Mouse (Mus musculus): ENCODE measurements around the gene Olfr1155.

Gene Olfr1155

GRCm38 (mm10) chr2:87945037-87945436 is at the start of gene Olfr1155:
TSS of gene Olfr1155 (minus strand) at chr2:87945137.
- no peak for DNase-seq (ENCODE audit: low read depth)

- no peak for DNase-seq (ENCODE audit: low read depth)
Observed at GRCm38 (mm10) chr2:87989813-87990212, 44.9 kb upstream of the Olfr1155 start, which contains the start of gene Olfr1158. TSS of gene Olfr1158 (plus strand) at chr2:87990113.

- no peak for DNase-seq (ENCODE audit: low read depth)
Observed at GRCm38 (mm10) chr2:87974563-87974962, 29.6 kb upstream of the Olfr1155 start, which contains the start of gene Olfr74. TSS of gene Olfr74 (minus strand) at chr2:87974663.

GRCm38 (mm10) chr2:87968199-87968598 is 23.3 kb upstream of the Olfr1155 start, which contains the start of gene Olfr1157:
TSS of gene Olfr1157 (minus strand) at chr2:87968299.
- DNase-seq (ENCODE audit: low read depth), result no peak

- no peak for DNase-seq (ENCODE audit: low read depth)
Observed at GRCm38 (mm10) chr2:87953000-87953399, 8.1 kb upstream of the Olfr1155 start, which contains the start of gene Olfr1156. TSS of gene Olfr1156 (minus strand) at chr2:87953100.

- DNase-seq (ENCODE audit: low read depth), result no peak
Observed at GRCm38 (mm10) chr2:87905066-87905465, 39.9 kb downstream of the Olfr1155 start, which contains the start of gene Olfr1154. TSS of gene Olfr1154 (minus strand) at chr2:87905166.

GRCm38 (mm10) chr2:87894662-87895061 is 50.3 kb downstream of the Olfr1155 start, which contains the start of gene Olfr1153:
TSS of gene Olfr1153 (plus strand) at chr2:87894962.
- DNase-seq (ENCODE audit: low read depth), result no peak
